Mouse (Mus musculus) CH12F3 (cell line): Measurements from ENCODE around the gene Actn2.

ENCODE experiments used
- in situ Hi-C: fragments of 300-500 bp; cut with MboI; formaldehyde crosslinking; loops from 2 replicates; pipeline ENCODE4 v1.14.3; 2020; ENCODE audit warnings: low sequenced_read_pairs

The Actn2 gene

GRCm38 (mm10) chr13:12340183-12340975, at the start of gene Actn2:
Gene Actn2, minus strand, starts transcription at chr13:12340760.
- in situ Hi-C loops = no loop called here

GRCm38 (mm10) chr13:12386286-12386685, 45.7 kb upstream of the Actn2 start:
- in situ Hi-C loops = loop anchor here (10.0 kb wide), 1 partner anchor 171 kb away; no protein-coding TSS in a partner anchor

- in situ Hi-C loops = loop anchor here (10.0 kb wide), 1 partner anchor 170 kb away; no protein-coding TSS in a partner anchor
These were observed 44.2 kb upstream of the Actn2 start for GRCm38 (mm10) chr13:12384796-12385195.

- in situ Hi-C loops = no loop called here
These were observed 36.2 kb upstream of the Actn2 start for GRCm38 (mm10) chr13:12376778-12377177.

GRCm38 (mm10) chr13:12372755-12373154, 32.2 kb upstream of the Actn2 start:
- in situ Hi-C loops = no loop called here

- in situ Hi-C loops = no loop called here
These were observed 29.4 kb upstream of the Actn2 start for GRCm38 (mm10) chr13:12369930-12370329.

GRCm38 (mm10) chr13:12369041-12369621, 28.6 kb upstream of the Actn2 start:
- in situ Hi-C loops = no loop called here

GRCm38 (mm10) chr13:12361486-12361885, 20.9 kb upstream of the Actn2 start:
- in situ Hi-C loops = no loop called here

- in situ Hi-C loops = no loop called here
These were observed 17.0 kb upstream of the Actn2 start for GRCm38 (mm10) chr13:12357554-12357953.

GRCm38 (mm10) chr13:12356184-12356583, 15.6 kb upstream of the Actn2 start:
- in situ Hi-C loops = no loop called here

GRCm38 (mm10) chr13:12349197-12349824, 8.8 kb upstream of the Actn2 start:
- in situ Hi-C loops = no loop called here

GRCm38 (mm10) chr13:12346837-12347236, 6.3 kb upstream of the Actn2 start:
- in situ Hi-C loops = no loop called here

- in situ Hi-C loops = no loop called here
These were observed 887 bp upstream of the Actn2 start for GRCm38 (mm10) chr13:12341447-12341846.

GRCm38 (mm10) chr13:12339446-12339845, 1.1 kb downstream of the Actn2 start:
- in situ Hi-C loops = no loop called here

GRCm38 (mm10) chr13:12337752-12338151, 2.8 kb downstream of the Actn2 start:
- in situ Hi-C loops = no loop called here

- in situ Hi-C loops = no loop called here
These were observed 6.5 kb downstream of the Actn2 start for GRCm38 (mm10) chr13:12334016-12334415.

- in situ Hi-C loops = no loop called here
These were observed 9.0 kb downstream of the Actn2 start for GRCm38 (mm10) chr13:12331528-12331927.

GRCm38 (mm10) chr13:12328392-12328791, 12.2 kb downstream of the Actn2 start:
- in situ Hi-C loops = no loop called here

GRCm38 (mm10) chr13:12327577-12327976, 13.0 kb downstream of the Actn2 start:
- in situ Hi-C loops = no loop called here

- in situ Hi-C loops = no loop called here
These were observed 17.4 kb downstream of the Actn2 start for GRCm38 (mm10) chr13:12323076-12323625.

GRCm38 (mm10) chr13:12320148-12320547, 20.4 kb downstream of the Actn2 start:
- in situ Hi-C loops = no loop called here

- in situ Hi-C loops = no loop called here
These were observed 22.5 kb downstream of the Actn2 start for GRCm38 (mm10) chr13:12318017-12318416.
